Mouse (Mus musculus) heart, adult 2 months (tissue): ENCODE results near the gene Pabpc4.

Experiments
- CTCF ChIP-seq: fragments of 200-600 bp; IDR thresholded peaks from 2 replicates; pipeline ENCODE4 v1.8.1; 2022; ENCODE audit warnings: antibody characterized with exemption, mild to moderate bottlenecking, moderate library complexity
- POLR2A ChIP-seq: fragments of 200-500 bp; IDR thresholded peaks from 2 replicates; pipeline ENCODE4 v1.6.1; 2011; ENCODE audit warnings: mild to moderate bottlenecking, low read depth, low read length, control low read depth; ENCODE audit not compliant: insufficient read depth

- TF ChIP-seq POLR2A (no peak), CTCF (no peak)
Measured at GRCm38 (mm10) chr4:123236431-123237031, 25.6 kb upstream of the Pabpc4 start.
